8 mouse cellular contexts compared by ENCODE assay signal in the genomic region with DNA sequence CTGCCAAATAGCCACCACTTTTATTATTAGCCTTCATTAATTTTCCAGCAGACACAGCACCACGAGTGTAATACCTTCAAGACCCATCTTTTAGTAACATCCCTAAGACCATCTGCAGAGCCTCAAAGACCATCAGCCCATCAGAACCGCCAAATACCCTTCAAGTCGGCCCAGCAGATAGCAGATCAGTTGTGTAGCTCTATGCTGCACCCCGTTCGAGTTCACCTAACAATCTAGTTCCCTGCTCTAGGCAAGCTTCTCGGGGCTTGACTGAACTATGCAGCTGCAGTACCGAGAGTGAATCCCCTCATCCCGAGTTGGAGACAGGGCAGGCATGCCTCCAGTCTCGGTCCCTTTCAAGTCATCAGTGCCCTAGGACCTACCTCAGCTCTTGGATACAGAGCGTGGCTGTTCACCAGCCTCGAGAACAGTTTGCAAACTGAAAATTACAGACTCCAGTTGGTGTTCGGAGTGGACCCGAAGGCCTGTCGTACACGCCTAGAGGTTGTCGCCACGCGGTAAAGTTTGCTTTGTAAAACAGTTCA. TPM values are rescaled to one million over a fixed set of nuclear protein-coding genes. Genes with fewer than 3 reads are reported as not detected.
DNase-seq lines count a peak whose midpoint lies in the region; ATAC-seq and TF ChIP-seq lines count a peak whose summit lies in the region.

No protein-coding gene starts in this region.

- peaks cover 7% of the 10 kb centered on the region for H3K4me1 ChIP-seq in heart, embryonic 13.5 days
- H3K4me1 ChIP-seq in MEL (ENCODE audit: control insufficient read depth in 1 of 2, insufficient read depth in 2 of 2, low read length in 2 of 2): peaks cover 3 to 9% of the 10 kb centered on the region in 2 experiments; a peak in 3 of 4 replicates
- H3K4me1 ChIP-seq in hindbrain, embryonic 13.5 days (replicated peaks): peaks cover 10% of the 10 kb centered on the region
- peaks cover 7% of the 10 kb centered on the region; the same call in 1 of the 2 replicates for H3K4me1 ChIP-seq in midbrain, embryonic 10.5 days

- TF ChIP-seq EP300 in MEL (IDR thresholded peaks at IDR 0.05; ENCODE audit: low read depth in 1 of 2, low read length in 2 of 2): no peak

- 12% methylated on average over 18 of the region's 18 CpGs for WGBS in heart, embryonic 13.5 days
- 22% methylated on average over 18 of the region's 18 CpGs for WGBS in hindbrain, embryonic 13.5 days
- 21% methylated on average over 18 of the region's 18 CpGs for WGBS in midbrain, embryonic 10.5 days

- peaks cover 7% of the 10 kb centered on the region for H3K36me3 ChIP-seq in heart, embryonic 13.5 days
- H3K36me3 ChIP-seq in MEL (ENCODE audit: control insufficient read depth in 1 of 2, insufficient read depth in 2 of 2, low read length in 2 of 2): peaks cover 0 to 10% of the 10 kb centered on the region in 2 experiments; a peak in 2 of 4 replicates
- peaks cover under 1% of the 10 kb centered on the region for H3K36me3 ChIP-seq in hindbrain, embryonic 13.5 days
- H3K36me3 ChIP-seq in midbrain, embryonic 10.5 days: peaks cover 6% of the 10 kb centered on the region; the same call in 1 of the 2 replicates

- no peak for DNase-seq in heart, adult 9 months (ENCODE audit: low spot score in 2 of 2)
- no peak for DNase-seq in MEL (ENCODE audit: low read depth, low spot score)
- DNase-seq in midbrain, embryonic 10.5 days (ENCODE audit: low spot score): no peak
- DNase-seq in adrenal gland, postnatal 25 days: no peak
- DNase-seq in cerebellum, adult 18-20 months: no peak
- DNase-seq in layer of hippocampus, postnatal 10 days (ENCODE audit: low spot score in 2 of 2): no peak

- peaks cover 15% of the 10 kb centered on the region for H3K79me2 ChIP-seq in MEL (ENCODE audit: control insufficient read depth, insufficient read depth, low read length, poor library complexity)

- 0 out of 4 replicates have a peak, but pooled peaks of 1 of the 2 experiments have one; percentile 64 for TF ChIP-seq POLR2A in MEL (IDR thresholded peaks at IDR 0.05; ENCODE audit: control insufficient read depth in 1 of 2, insufficient read depth in 1 of 2, low read depth in 1 of 2, low read length in 2 of 2, poor library complexity in 1 of 2)

- no peak overlapping the region for H3K27ac ChIP-seq in heart, embryonic 13.5 days (replicated peaks)
- peak overlapping the region; percentile 30; the same call in 1 of the 2 replicates for H3K27ac ChIP-seq in MEL (ENCODE audit: control insufficient read depth, low read depth, low read length)
- H3K27ac ChIP-seq in hindbrain, embryonic 13.5 days: peak overlapping the region; percentile 48; the same call in 1 of the 2 replicates
- H3K27ac ChIP-seq in midbrain, embryonic 10.5 days (replicated peaks): peak overlapping the region; percentile 90

- no peaks in the 10 kb centered on the region for H3K27me3 ChIP-seq in heart, embryonic 13.5 days (replicated peaks)
- no peaks in the 10 kb centered on the region for H3K27me3 ChIP-seq in MEL (ENCODE audit: control insufficient read depth in 1 of 2, insufficient read depth in 2 of 2, low read length in 2 of 2)
- H3K27me3 ChIP-seq in hindbrain, embryonic 13.5 days: no peaks in the 10 kb centered on the region
- H3K27me3 ChIP-seq in midbrain, embryonic 10.5 days (ENCODE audit: low read depth, poor library complexity, severe bottlenecking): no peaks in the 10 kb centered on the region

- no peak for TF ChIP-seq RAD21 in MEL (IDR thresholded peaks at IDR 0.05; ENCODE audit: low read depth, low read length)

- H3K4me3 ChIP-seq in heart, embryonic 13.5 days: peak overlapping the region; percentile 73
- H3K4me3 ChIP-seq in MEL (ENCODE audit: control insufficient read depth in 1 of 2, insufficient read depth in 1 of 2, low read depth in 2 of 2, low read length in 2 of 2): peak overlapping the region; percentile 82 to 83
- peak overlapping the region; percentile 52 for H3K4me3 ChIP-seq in hindbrain, embryonic 13.5 days
- H3K4me3 ChIP-seq in midbrain, embryonic 10.5 days: peak overlapping the region; percentile 63

- H3K9ac ChIP-seq in heart, embryonic 13.5 days: peak overlapping the region; percentile 84
- peak overlapping the region; percentile 75 for H3K9ac ChIP-seq in MEL (ENCODE audit: control insufficient read depth, low read depth, low read length, poor library complexity, severe bottlenecking)
- peak overlapping the region; percentile 68 for H3K9ac ChIP-seq in hindbrain, embryonic 13.5 days

- no peaks in the 10 kb centered on the region for H3K9me3 ChIP-seq in heart, embryonic 13.5 days
- H3K9me3 ChIP-seq in MEL (replicated peaks; ENCODE audit: insufficient read depth, low read length): no peaks in the 10 kb centered on the region
- H3K9me3 ChIP-seq in hindbrain, embryonic 13.5 days: no peaks in the 10 kb centered on the region
- H3K9me3 ChIP-seq in midbrain, embryonic 10.5 days (replicated peaks): no peaks in the 10 kb centered on the region; the same call in 1 of the 2 replicates

- TF ChIP-seq CTCF in MEL (IDR thresholded peaks at IDR 0.05 in 2 of 3, conservative IDR thresholded peaks at IDR 0.05 in 1 of 3; ENCODE audit: control insufficient read depth in 1 of 3, insufficient read depth in 1 of 3, low read depth in 2 of 3, low read length in 3 of 3, poor library complexity in 1 of 3, severe bottlenecking in 1 of 3): no peak

- peak overlapping the region; percentile 76 for H3K4me2 ChIP-seq in heart, embryonic 13.5 days
- H3K4me2 ChIP-seq in hindbrain, embryonic 13.5 days: peak overlapping the region; percentile 55

- ATAC-seq in heart, embryonic 13.5 days (ENCODE audit: extremely low read depth, insufficient number of reproducible peaks, low FRiP score, low TSS enrichment): peak; percentile 43
- peak; percentile 78 for ATAC-seq in hindbrain, embryonic 13.5 days (ENCODE audit: low FRiP score)

TF ChIP-seq in MEL, 35 proteins besides CTCF, POLR2A, EP300 and RAD21:
- TF ChIP-seq ETS1 (IDR thresholded peaks at IDR 0.05; ENCODE audit: low read depth, low read length) (no peak), CHD1 (IDR thresholded peaks at IDR 0.05; ENCODE audit: low read depth, low read length) (no peak), MYC (IDR thresholded peaks at IDR 0.05; ENCODE audit: low read depth, low read length) (peak; percentile 37; the same call in 1 of the 2 replicates), POLR2AphosphoS5 (IDR thresholded peaks at IDR 0.05; ENCODE audit: borderline replicate concordance, low read depth, low read length) (no peak)

RNA-seq across cellular contexts. Expression of a gene that starts 0.3 kb away (rescaled TPM):
- polyA plus RNA-seq in heart, embryonic 13.5 days (2015; fragmentation: Nextera tagmentation; extraction: Ambion mirVana): 23.8 and 27.5 TPM in 2 replicates
- total RNA-seq in MEL (2012; rRNA removed): 47.2 and 51.8 TPM in 2 replicates
- polyA plus RNA-seq in MEL (2012; ENCODE audit: insufficient read depth in 1 of 2, insufficient read length in 2 of 2, low read depth in 1 of 2, low replicate concordance in 2 of 2, missing spikeins in 1 of 2): 100 to 1,000 TPM in 1 of 2 experiments, not detected in 1; 124 TPM
- polyA plus RNA-seq in hindbrain, embryonic 13.5 days (2015; fragmentation: Nextera tagmentation; extraction: Ambion mirVana): 46.9 and 48.4 TPM in 2 replicates
- polyA plus RNA-seq in midbrain, embryonic 10.5 days (2016; fragmentation: Nextera tagmentation; extraction: Ambion mirVana): 44.2 and 45.7 TPM in 2 replicates
- 20.7 and 27.3 TPM in 2 replicates for total RNA-seq in adrenal gland, postnatal 25 days (2021)
- 10 to 100 TPM; 24.0 to 27.7 TPM for total RNA-seq in layer of hippocampus, postnatal 10 days (2021)

RNA-seq across cellular contexts. Expression of a gene that starts 19.1 kb away (rescaled TPM):
- polyA plus RNA-seq in heart, embryonic 13.5 days (2015; fragmentation: Nextera tagmentation; extraction: Ambion mirVana): 24.1 and 24.6 TPM in 2 replicates
- 63.5 and 100 TPM in 2 replicates for total RNA-seq in MEL (2012; rRNA removed)
- polyA plus RNA-seq in MEL (2012; ENCODE audit: insufficient read depth in 1 of 2, insufficient read length in 2 of 2, low read depth in 1 of 2, low replicate concordance in 2 of 2, missing spikeins in 1 of 2): 100 to 1,000 TPM in 1 of 2 experiments, not detected in 1; 146 TPM
- polyA plus RNA-seq in hindbrain, embryonic 13.5 days (2015; fragmentation: Nextera tagmentation; extraction: Ambion mirVana): 30.0 and 30.6 TPM in 2 replicates
- polyA plus RNA-seq in midbrain, embryonic 10.5 days (2016; fragmentation: Nextera tagmentation; extraction: Ambion mirVana): 4.6 and 4.8 TPM in 2 replicates
- total RNA-seq in adrenal gland, postnatal 25 days (2021): not detected in 2 replicates
- 10 to 100 TPM; 17.6 to 28.1 TPM for total RNA-seq in layer of hippocampus, postnatal 10 days (2021)

RNA-seq across cellular contexts. Expression of a gene that starts 45.5 kb away (rescaled TPM):
- 3.7 and 3.9 TPM in 2 replicates for polyA plus RNA-seq in heart, embryonic 13.5 days (2015; fragmentation: Nextera tagmentation; extraction: Ambion mirVana)
- total RNA-seq in MEL (2012; rRNA removed): 3.5 and 4.5 TPM in 2 replicates
- 10 to 100 TPM in 1 of 2 experiments, not detected in 1; 16.1 TPM for polyA plus RNA-seq in MEL (2012; ENCODE audit: insufficient read depth in 1 of 2, insufficient read length in 2 of 2, low read depth in 1 of 2, low replicate concordance in 2 of 2, missing spikeins in 1 of 2)
- 43.4 and 50.0 TPM in 2 replicates for polyA plus RNA-seq in hindbrain, embryonic 13.5 days (2015; fragmentation: Nextera tagmentation; extraction: Ambion mirVana)
- polyA plus RNA-seq in midbrain, embryonic 10.5 days (2016; fragmentation: Nextera tagmentation; extraction: Ambion mirVana): 12.2 and 17.2 TPM in 2 replicates
- 4.6 and 7.0 TPM in 2 replicates for total RNA-seq in adrenal gland, postnatal 25 days (2021)
- 10 to 100 TPM; 68.4 to 75.2 TPM for total RNA-seq in layer of hippocampus, postnatal 10 days (2021)

RNA-seq across cellular contexts. Expression of a gene that starts 58.5 kb away (rescaled TPM):
- polyA plus RNA-seq in heart, embryonic 13.5 days (2015; fragmentation: Nextera tagmentation; extraction: Ambion mirVana): 26.2 and 29.2 TPM in 2 replicates
- 99.4 and 103 TPM in 2 replicates for total RNA-seq in MEL (2012; rRNA removed)
- 100 to 1,000 TPM in 1 of 2 experiments, not detected in 1; 133 TPM for polyA plus RNA-seq in MEL (2012; ENCODE audit: insufficient read depth in 1 of 2, insufficient read length in 2 of 2, low read depth in 1 of 2, low replicate concordance in 2 of 2, missing spikeins in 1 of 2)
- polyA plus RNA-seq in hindbrain, embryonic 13.5 days (2015; fragmentation: Nextera tagmentation; extraction: Ambion mirVana): 26.4 and 29.5 TPM in 2 replicates
- 35.1 TPM in 2 replicates for polyA plus RNA-seq in midbrain, embryonic 10.5 days (2016; fragmentation: Nextera tagmentation; extraction: Ambion mirVana)
- total RNA-seq in adrenal gland, postnatal 25 days (2021): 98.4 and 113 TPM in 2 replicates
- total RNA-seq in layer of hippocampus, postnatal 10 days (2021): 10 to 100 TPM; 26.8 to 27.7 TPM
